Mouse (Mus musculus) mature B cell (primary cell): Measurements from ENCODE around the gene Tmem121b.

Experiments used
- in situ Hi-C: fragments of 300-500 bp; cut with MboI; formaldehyde crosslinking; loops from 2 replicates; pipeline ENCODE4 v1.14.3; 2019

Gene Tmem121b

GRCm38 (mm10) chr6:120493374-120494181 is at the start of gene Tmem121b:
Gene Tmem121b, minus strand, starts transcription at chr6:120493807.
- in situ Hi-C loops, result no loop called here

DNA sequence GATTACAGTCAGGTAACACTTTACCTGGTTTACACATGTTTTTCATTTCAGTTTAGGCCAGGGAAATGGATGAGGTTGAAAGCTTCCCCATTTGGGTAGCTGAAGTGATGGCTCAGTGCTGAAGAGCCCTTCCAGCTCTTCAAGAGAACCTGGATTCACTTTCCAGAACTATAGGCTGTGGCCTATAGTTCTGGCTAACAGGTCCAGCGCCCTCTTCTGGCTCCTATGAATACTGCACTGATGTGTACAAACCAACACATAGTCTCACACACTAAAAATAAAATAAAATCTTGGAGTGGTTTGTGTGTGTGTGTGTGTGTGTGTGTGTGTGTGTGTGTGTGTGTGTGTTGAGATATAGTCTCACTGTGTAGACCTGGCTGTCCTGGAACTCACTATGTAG is 48.5 kb upstream of the Tmem121b start:
- in situ Hi-C loops, result no loop called here

GRCm38 (mm10) chr6:120541386-120541785 is 47.8 kb upstream of the Tmem121b start:
- in situ Hi-C loops, result no loop called here

DNA sequence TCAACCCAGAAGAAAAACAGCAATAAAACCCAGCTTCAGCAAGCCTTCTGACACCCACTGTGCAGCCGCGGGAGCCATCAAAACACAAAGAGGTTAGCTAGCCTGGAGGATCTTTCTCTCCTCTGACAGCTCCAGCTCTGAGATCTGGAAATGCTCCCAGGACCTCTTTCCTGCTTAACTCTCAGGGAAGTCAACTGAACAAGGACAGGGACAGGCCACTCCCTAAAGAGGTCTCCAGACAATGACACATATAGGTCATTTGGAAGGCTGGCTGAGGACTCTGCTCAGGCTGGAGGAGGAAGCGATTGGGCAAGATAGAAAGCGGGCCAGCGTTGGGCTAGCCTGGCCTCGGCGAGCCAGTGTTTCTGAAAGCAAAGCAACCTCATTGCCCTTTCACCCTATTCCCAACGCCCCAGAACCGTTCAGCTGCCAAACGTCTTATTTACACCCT is 46.2 kb upstream of the Tmem121b start:
- in situ Hi-C loops, result loop anchor here (5.0 kb wide), 1 partner anchor 197 kb away; no protein-coding TSS in a partner anchor

DNA sequence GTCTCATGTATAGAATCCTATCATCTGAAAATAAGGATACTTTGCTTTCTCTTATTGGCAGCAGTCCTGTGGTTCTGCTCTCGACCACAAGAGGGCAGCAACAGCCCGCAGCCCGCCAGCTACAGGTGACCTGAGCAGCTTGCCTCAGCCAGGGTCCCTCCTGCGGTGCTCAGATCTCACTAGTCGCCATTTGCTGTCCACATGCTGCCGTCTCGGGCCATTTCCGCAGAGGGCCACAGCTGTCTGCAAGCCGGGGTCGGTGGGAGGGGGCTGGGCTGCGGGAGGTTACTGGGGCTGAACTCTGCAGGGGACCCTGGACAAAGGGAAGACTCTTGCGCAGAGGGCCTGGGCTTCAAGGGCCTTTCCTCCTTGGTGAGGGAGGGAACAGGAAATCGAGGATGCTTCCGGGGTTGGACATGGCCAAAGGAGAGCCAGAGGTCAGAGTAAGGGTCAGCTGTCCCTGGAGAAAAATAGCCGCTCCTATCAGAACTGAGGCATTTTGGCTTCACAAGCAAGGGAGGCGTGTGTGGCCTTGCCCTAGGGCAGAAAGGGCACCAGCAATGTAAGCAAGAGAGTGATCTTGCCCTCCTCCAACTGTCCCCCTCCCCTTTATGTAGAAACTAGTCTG is 45.6 kb upstream of the Tmem121b start:
- in situ Hi-C loops, result loop anchor here (5.0 kb wide), 1 partner anchor 198 kb away; no protein-coding TSS in a partner anchor

- in situ Hi-C loops, result loop anchor here (5.0 kb wide), 1 partner anchor 201 kb away; no protein-coding TSS in a partner anchor
Measured at GRCm38 (mm10) chr6:120536337-120536736, 42.7 kb upstream of the Tmem121b start.

GRCm38 (mm10) chr6:120532594-120532993 is 39.0 kb upstream of the Tmem121b start:
- in situ Hi-C loops, result no loop called here

DNA sequence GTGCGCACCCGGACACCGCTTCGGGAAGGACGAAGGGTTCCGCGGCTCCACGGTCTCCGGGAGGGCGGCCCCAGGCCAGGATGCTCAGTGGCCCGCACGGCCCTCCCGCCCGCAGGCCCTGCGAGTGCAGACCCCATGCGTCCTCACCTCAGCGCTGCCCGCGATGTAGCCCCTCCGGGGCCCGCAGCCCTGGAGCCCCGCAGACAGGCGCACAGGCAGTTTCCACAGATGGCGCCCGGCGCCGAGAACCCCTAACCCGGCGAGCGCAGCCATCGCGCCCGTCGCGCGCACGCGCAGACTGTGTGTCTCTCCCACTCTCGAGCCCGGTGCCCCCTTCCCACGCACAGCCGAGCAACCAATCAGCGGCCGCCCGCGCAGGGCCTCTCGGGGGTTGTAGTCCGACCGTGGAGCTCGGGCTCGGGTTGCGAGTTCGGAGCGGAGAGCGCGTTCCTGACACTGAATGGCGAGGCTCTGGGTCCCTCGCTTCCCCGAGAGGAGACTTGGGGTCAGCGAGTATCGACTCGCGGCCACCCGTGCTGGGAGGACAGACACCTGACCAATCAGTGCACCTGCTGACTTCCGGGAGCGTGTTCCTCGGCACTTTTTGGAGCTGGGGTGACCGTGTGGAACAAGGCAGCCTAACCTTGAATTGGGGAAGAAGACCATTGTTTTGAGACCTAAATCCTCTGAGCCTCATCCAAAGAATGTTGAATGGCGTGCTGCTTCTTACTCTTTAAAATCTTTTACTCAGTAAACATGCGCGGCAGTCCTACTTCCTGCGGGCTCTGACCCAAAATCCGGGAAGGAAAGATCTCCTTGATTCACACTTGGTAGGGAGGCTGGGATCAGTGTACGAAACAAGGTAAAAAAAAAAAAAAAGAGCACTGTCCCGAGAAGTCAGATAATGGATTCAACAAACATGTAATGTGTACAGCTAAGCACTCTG is 37.7 kb upstream of the Tmem121b start, which contains the start of gene Hdhd5:
Hdhd5 (minus strand) TSS at position 300 of the 946 bp plus-strand sequence.
- in situ Hi-C loops, result no loop called here

GRCm38 (mm10) chr6:120529123-120529522 is 35.5 kb upstream of the Tmem121b start:
- in situ Hi-C loops, result no loop called here

DNA sequence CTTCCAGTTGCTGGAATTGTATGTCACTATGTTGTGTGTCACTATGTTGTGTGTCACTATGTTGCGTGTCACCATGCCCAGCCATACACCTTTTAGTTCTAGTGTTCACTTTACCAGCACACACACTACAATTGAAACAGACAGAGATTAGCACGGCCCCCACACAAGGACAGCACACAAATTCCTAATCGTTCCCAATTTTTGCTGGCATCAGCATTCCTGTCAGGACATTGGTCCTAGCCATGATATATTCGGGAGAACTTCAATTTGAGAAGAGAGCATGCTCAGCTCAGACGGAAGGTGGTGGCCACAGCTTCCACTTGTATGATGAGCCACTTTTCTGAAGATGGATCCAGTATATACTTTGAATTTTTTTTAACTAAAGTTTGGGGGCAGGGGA is 31.2 kb upstream of the Tmem121b start:
- in situ Hi-C loops, result no loop called here

DNA sequence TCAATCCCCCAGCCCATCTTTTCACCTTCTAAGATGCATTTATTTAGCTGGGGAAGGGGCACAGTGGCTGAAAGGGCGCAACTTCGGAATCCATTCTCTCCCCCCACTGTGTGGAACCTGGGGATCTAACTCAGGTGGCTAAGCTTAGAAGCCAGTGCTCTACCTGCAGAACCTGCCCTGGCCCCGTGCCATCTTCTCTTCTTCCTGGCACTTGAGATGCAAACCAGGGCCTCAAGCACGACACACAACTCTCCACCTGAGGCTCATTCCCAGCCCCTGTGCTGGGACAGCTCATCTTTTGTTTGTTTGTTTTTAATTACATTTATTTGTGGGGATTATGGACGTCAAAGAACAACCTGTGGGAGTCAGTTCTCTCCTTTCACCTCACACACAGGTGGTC is 26.0 kb upstream of the Tmem121b start:
- in situ Hi-C loops, result no loop called here

GRCm38 (mm10) chr6:120517311-120517710 is 23.7 kb upstream of the Tmem121b start:
- in situ Hi-C loops, result no loop called here

GRCm38 (mm10) chr6:120516879-120517278 is 23.3 kb upstream of the Tmem121b start:
- in situ Hi-C loops, result no loop called here

DNA sequence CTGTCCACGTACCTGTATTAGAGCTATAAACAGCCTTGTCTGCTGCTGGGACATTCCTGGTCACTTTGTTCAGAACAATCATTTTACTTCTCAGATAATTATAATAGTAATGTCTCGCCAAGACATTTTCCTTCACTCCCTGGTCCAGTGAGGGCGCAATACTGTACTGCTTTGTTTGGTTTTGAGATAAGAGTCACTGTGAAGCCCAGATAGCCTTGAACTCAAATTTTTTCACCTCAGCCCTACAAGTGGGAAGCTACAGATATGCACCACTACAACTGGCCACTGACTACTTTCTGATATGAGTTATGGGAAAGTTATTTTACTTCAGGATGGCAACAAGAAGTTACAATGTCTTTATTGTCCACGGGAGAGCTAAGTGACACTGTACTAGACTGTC is 22.8 kb upstream of the Tmem121b start:
- in situ Hi-C loops, result no loop called here

DNA sequence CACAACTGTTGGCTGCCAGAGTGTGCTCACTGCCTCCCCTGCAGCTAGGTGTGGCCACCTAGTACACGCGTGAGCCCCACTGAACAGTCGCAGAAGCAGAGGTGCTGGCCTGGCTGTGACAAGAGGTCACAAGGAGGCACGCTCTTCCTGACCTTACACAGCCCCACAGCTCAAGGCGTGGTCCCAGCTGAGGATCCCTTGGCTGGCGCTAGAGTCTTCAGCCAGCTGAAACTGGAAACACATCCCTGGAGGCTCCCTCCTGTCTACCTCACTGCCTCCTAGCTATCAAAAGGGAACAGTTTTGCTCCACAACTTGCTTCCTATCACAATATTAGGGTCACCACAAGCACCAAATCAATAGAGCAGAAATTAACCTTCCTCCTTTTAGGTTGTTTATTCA is 17.6 kb upstream of the Tmem121b start:
- in situ Hi-C loops, result no loop called here

DNA sequence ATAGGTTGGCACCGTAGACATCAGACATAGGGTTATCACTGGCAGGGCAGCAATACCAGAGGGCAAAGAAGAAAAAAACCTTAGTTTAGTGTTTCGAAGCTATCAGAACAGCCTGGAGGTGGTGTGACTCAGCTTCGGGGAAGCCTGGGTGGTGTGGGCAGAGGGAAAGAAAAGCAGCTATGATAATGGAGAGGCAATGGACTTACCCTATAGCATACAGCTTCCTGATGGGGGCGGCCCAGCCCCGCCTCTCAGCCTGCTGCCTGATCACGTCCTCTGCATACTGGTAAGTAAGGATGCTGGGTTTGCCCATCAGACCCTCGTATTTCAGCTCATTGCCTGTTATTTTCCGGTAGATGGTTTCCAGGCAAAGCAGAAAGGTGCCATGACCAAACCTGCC is 16.8 kb upstream of the Tmem121b start:
- in situ Hi-C loops, result no loop called here

- in situ Hi-C loops, result no loop called here
Measured at GRCm38 (mm10) chr6:120509975-120510374, 16.4 kb upstream of the Tmem121b start.

GRCm38 (mm10) chr6:120508645-120509044 is 15.0 kb upstream of the Tmem121b start:
- in situ Hi-C loops, result no loop called here

GRCm38 (mm10) chr6:120505531-120505930 is 11.9 kb upstream of the Tmem121b start:
- in situ Hi-C loops, result no loop called here

- in situ Hi-C loops, result no loop called here
Measured at GRCm38 (mm10) chr6:120504051-120504450, 10.4 kb upstream of the Tmem121b start.

- in situ Hi-C loops, result no loop called here
Measured at GRCm38 (mm10) chr6:120496544-120496943, 2.9 kb upstream of the Tmem121b start.
